Mouse (Mus musculus) spleen, adult 12 weeks (tissue): ENCODE results near the gene Camta1.

Experiments
- DNase-seq: peaks from one replicate; pipeline ENCODE4 v3.0.0; 2022; ENCODE audit warnings: low spot score

The Camta1 gene

DNA sequence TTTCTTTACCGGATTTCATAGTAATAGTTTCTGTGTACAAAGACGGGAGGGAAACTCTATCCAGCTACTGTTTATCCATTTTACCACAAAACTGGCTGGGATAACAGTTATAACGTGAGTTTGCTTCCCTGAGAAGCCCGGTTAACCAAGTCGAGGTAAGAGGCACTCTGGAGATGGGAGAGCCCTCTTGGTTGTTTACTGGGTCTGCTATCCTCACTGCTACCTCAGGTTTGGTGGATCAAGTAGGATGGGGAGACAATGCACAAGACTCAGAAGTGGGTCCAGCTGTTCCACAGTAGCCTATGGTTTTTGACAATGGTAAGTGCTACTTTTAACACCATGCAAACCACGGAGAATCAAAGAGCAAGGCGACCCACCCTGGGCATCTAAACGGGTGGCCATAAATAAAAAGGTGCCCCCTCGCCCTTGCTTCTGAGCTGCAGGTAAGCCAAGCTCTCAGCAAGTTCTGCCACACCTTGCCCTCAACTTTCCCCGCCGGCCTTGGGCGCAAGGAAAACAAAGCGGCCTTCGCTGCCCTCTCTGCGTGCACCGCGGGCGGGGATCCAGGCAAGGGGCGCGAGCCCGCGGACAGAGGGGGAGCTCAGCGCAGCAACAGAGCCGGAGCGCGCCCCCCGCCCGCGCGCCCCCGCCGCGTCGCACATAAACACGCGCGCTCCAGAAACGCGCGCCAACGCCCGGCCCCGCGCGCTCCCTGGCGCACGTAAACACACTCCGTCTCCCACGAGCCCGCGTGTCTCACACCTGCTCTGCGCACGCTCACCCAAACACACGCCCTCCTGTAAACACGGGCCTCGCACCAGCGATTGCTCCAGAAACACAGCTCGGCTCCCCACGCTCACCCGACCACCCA is 754.3 kb downstream of the Camta1 start:
- DNase-seq = no peak

DNA sequence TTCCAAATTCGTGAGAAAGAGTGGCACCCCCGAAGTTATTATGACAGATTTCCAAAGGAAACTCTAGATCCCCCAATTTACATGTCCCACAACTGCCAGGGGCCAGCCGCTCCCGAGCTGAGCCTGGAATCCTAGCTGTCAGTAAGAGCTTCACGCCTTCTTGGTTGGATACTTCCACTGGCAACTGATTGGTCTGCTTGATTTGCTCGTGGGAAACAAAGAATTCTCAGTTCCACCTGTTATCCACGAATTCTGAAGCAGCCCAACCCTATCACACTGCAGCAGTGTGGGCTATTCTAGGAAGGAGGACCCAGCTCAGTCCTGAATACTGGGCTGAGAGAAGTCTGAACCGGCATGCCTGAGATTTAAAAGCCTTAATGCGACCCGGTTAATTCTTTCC is 755.2 kb downstream of the Camta1 start:
- no peak for DNase-seq

DNA sequence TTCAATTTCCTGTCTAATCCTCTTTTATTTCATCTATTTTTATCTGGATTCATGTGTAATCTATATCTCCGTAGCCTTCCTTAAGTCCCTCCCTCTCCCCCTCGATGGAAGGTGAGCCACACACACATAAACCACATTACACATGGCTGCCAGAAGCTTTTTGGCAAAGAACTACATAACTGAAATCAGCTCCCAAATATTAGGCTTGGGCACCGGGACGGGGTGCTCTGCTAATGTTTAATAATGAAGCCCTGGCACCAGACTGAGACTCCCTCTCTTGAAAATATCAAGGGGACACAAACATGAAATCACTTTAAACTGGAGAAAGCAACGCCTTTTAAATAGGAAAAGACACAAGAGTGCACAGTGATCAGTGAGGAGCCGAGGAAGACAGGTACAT is 755.8 kb downstream of the Camta1 start:
- DNase-seq = no peak

DNA sequence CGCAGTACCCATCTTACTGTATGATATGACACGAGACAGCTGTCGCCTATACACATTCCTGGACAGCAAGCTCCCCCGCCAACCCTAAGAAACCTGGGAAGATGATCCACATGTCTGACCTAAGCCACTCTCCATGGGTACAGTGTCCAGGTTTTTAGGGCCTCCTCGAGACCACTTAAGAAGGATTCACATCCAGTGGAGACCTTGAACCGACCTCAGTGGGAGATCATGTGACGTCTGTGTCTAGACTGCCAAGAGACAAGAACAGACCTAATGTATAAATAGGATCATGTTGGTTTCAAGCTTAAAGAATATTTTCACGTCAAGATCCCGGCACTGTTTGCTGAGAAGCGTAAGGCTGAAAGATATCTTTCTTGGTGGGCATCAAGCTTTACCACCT is 757.5 kb downstream of the Camta1 start:
- DNase-seq = no peak

DNA sequence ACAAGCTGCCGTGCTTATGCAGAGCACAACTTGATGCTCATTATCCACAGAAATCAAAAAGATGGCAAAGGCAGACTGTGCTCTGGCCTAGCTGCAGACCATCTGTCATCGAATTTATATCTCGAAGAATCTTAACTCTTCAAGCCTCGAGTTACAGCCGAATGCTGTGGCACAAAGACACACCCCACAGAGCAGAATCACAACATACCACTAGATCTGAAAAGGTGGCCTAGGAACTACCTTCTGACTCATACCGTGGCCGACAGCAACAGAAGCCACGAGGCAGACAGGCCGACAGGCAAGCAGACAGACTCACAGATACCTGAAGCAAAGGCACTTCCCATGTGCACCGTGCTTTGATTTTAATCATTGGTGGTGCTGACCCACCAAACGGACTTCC is 758.0 kb downstream of the Camta1 start:
- DNase-seq = no peak

GRCm38 (mm10) chr4:151097104-151097438 is 764.6 kb downstream of the Camta1 start:
- DNase-seq = no peak

- DNase-seq = no peak
These were observed 765.2 kb downstream of the Camta1 start for GRCm38 (mm10) chr4:151096334-151097103.

GRCm38 (mm10) chr4:151095207-151095606 is 766.5 kb downstream of the Camta1 start:
- DNase-seq = no peak

- DNase-seq = no peak
These were observed 772.4 kb downstream of the Camta1 start, which contains the start of gene Gm13090 for GRCm38 (mm10) chr4:151089270-151089669. Gm13090 (plus strand) TSS chr4:151089570.

- DNase-seq = no peak
These were observed 772.9 kb downstream of the Camta1 start for GRCm38 (mm10) chr4:151088819-151089218.

DNA sequence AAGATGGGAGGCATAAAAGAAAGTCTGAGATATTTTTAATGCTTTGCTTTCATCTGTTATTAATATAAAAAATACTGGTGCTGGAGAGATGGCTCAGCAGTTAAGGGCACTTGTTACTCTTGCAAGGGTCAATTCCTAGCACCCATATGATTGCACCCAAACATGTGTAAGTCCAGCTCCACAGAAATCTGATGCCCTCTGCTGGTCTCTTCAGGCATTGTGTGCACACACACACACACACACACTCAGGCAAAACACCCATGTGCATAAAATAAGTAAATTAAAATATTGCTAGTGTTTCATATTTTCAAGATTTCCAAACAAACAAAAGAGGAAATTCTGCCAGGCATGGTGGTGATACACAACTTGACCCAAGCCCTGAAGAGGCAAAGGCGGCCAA is 774.3 kb downstream of the Camta1 start:
- no peak for DNase-seq

GRCm38 (mm10) chr4:151083027-151083426 is 778.6 kb downstream of the Camta1 start:
- no peak for DNase-seq

GRCm38 (mm10) chr4:151081977-151082376 is 779.7 kb downstream of the Camta1 start:
- no peak for DNase-seq

DNA sequence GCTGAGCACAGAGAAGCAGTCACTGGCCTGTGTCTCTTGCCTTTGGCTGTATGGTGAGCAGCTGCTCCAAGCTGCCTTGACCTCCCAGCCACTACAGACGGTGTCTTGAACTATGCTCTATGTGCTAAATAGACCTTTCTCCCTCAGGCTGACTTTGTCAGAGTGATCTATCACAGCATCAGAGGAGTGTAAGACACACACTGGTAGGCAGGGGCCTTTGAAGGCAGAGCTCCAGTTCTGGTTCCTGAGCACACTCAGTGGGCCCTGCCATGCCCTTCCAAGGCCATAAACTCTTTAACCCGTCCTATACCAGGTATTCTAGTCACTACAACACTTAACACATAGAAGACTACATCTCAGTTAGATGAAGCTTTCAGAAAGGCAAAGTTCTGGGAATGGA is 780.3 kb downstream of the Camta1 start:
- no peak for DNase-seq

- DNase-seq = no peak
These were observed 786.9 kb downstream of the Camta1 start for GRCm38 (mm10) chr4:151074817-151075216.

DNA sequence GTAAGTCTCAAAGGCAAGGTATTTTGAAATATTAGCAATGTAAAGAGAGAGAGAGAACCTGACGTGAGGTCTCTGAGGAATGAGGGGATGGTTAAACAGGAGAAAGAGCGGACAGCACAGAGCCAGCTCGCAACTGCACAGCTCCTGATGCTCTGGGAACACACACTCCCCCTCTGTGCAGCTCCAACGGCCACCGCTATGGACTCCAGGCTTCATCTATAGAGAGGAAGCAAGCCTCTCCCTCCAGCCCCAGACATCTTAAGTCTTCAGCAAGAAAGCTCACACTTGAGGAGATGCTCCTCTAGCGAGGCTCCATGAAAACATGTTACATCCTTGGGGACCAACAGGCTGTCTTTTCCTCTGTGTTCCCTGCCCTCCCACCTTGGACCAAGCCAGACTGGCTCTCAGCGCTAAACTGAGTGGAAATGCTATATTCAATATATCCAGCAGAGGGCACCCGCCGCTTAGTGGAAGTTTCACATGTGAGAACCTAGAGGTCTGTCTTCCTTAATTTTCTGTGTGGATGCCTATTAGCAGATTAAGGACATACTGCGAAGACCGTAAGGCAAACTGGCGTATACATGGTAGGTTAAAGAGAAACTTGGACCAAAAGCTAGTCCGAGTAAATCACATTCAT is 788.5 kb downstream of the Camta1 start:
- DNase-seq = no peak

GRCm38 (mm10) chr4:151070962-151071361 is 790.7 kb downstream of the Camta1 start:
- DNase-seq = no peak

- DNase-seq = no peak
These were observed 792.9 kb downstream of the Camta1 start for GRCm38 (mm10) chr4:151068751-151069150.

DNA sequence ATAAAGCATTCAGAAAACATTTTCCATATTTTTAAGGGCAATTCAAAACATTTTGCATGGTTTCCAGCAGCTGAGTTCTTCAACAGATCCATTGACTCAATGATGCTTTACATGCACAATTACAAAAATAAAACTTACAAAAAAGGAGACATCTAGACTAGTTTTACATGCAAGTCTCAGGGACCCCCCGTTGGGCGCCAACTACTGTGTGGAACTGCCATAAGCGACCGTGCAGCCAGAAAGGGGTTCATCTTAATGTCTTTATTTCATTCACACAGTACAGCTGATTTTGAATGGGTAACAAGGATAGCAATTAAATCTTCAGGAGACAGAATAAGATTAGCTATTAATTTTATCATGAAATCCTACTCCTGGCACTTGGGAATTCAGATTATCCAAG is 802.1 kb downstream of the Camta1 start:
- no peak for DNase-seq

- no peak for DNase-seq
These were observed 803.0 kb downstream of the Camta1 start for GRCm38 (mm10) chr4:151058634-151059033.

- DNase-seq = peak; percentile 94
These were observed 804.0 kb downstream of the Camta1 start, which contains the start of gene Vamp3 for GRCm38 (mm10) chr4:151057347-151058321. Vamp3 (minus strand) TSS chr4:151057963.

DNA sequence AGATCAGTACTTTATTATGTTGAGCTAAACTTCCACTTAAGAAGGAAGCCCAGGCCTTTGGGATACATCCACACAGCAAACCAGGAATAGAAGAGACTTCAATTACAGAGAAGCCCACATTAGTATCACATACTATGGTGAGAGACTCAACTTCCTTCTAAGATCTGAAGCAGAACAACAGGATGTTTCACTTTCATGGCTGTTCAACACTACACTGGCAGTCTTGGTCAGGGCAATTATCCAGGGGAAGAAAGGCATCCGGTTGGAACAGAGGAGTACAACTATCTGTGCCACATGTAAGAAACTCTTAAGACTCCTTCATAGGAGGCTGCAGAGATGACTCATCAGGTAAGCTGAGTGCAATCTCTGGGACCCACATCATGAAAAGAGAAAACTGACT is 810.5 kb downstream of the Camta1 start:
- DNase-seq = no peak
